Mouse (Mus musculus) left cerebral cortex, postnatal 4 days (tissue): ENCODE measurements around the gene Card10. TPM values are rescaled to one million over a fixed set of nuclear protein-coding genes. Genes with fewer than 3 reads are reported as not detected.
A peak's percentile ranks its signal among the peaks of the same experiment; 100 is the strongest.

Experiments
- DNase-seq: peaks from one replicate; pipeline ENCODE4 v3.0.0-alpha.2; 2022
- intact Hi-C: fragments of 180-260 bp; cut with DNase I; formaldehyde crosslinking; loops from one replicate; pipeline ENCODE4 v1.15.1; 2025
- total RNA-seq, 2 experiments: library from RNA; stranded (reverse); gene quantifications; 2 replicates each; pipeline ENCODE4 v1.2.3; 2021

The Card10 gene
- total RNA-seq, 2 experiments from 2014 or later: 5.2 to 5.4 TPM

GRCm38 (mm10) chr15:78804326-78804725 lies 1.5 kb upstream of the Card10 start:
- intact Hi-C loops: no loop called here
- no peak for DNase-seq

- peak; percentile 53 for DNase-seq
- intact Hi-C loops: no loop called here
Observed at GRCm38 (mm10) chr15:78803499-78803900, 658 bp upstream of the Card10 start.

GRCm38 (mm10) chr15:78801971-78802741 lies 686 bp downstream of the Card10 start:
- DNase-seq: no peak
- intact Hi-C loops: no loop called here

GRCm38 (mm10) chr15:78801571-78801970 lies 1.3 kb downstream of the Card10 start:
- intact Hi-C loops: no loop called here
- DNase-seq: no peak

GRCm38 (mm10) chr15:78799029-78799428 lies 3.8 kb downstream of the Card10 start:
- peak; percentile 82 for DNase-seq
- intact Hi-C loops: no loop called here

GRCm38 (mm10) chr15:78797060-78797329 lies 5.8 kb downstream of the Card10 start:
- intact Hi-C loops: no loop called here
- no peak for DNase-seq

- intact Hi-C loops: no loop called here
- DNase-seq: peak; percentile 93
Observed at GRCm38 (mm10) chr15:78796196-78797059, 6.4 kb downstream of the Card10 start.

- DNase-seq: no peak
- intact Hi-C loops: no loop called here
Observed at GRCm38 (mm10) chr15:78790990-78791389, 11.9 kb downstream of the Card10 start.

- DNase-seq: no peak
- intact Hi-C loops: no loop called here
Observed at GRCm38 (mm10) chr15:78790451-78790850, 12.4 kb downstream of the Card10 start.

GRCm38 (mm10) chr15:78789721-78790323 lies 13.0 kb downstream of the Card10 start:
- no peak for DNase-seq
- intact Hi-C loops: no loop called here

- intact Hi-C loops: no loop called here
- no peak for DNase-seq
Observed at GRCm38 (mm10) chr15:78788042-78788441, 14.8 kb downstream of the Card10 start.

- intact Hi-C loops: no loop called here
- DNase-seq: no peak
Observed at GRCm38 (mm10) chr15:78787287-78787856, 15.5 kb downstream of the Card10 start.

- intact Hi-C loops: no loop called here
- DNase-seq: no peak
Observed at GRCm38 (mm10) chr15:78786411-78786818, 16.4 kb downstream of the Card10 start.

- no peak for DNase-seq
- intact Hi-C loops: no loop called here
Observed at GRCm38 (mm10) chr15:78785961-78786360, 16.9 kb downstream of the Card10 start.

GRCm38 (mm10) chr15:78785258-78785657 lies 17.6 kb downstream of the Card10 start:
- DNase-seq: no peak
- intact Hi-C loops: no loop called here

GRCm38 (mm10) chr15:78784520-78784919 lies 18.3 kb downstream of the Card10 start:
- no peak for DNase-seq
- intact Hi-C loops: no loop called here

- intact Hi-C loops: no loop called here
Observed at GRCm38 (mm10) chr15:78782348-78783103, 20.3 kb downstream of the Card10 start.

GRCm38 (mm10) chr15:78780908-78781307 lies 21.9 kb downstream of the Card10 start:
- DNase-seq: no peak
- intact Hi-C loops: no loop called here

More at GRCm38 (mm10) chr15:78782348-78783103, 20.3 kb downstream of the Card10 start:
- no peak for DNase-seq

GRCm38 (mm10) chr15:78780359-78780758 lies 22.5 kb downstream of the Card10 start:
- intact Hi-C loops: no loop called here
- DNase-seq: no peak

- intact Hi-C loops: no loop called here
- DNase-seq: no peak
Observed at GRCm38 (mm10) chr15:78779690-78780089, 23.2 kb downstream of the Card10 start.

- DNase-seq: no peak
- intact Hi-C loops: no loop called here
Observed at GRCm38 (mm10) chr15:78779253-78779652, 23.6 kb downstream of the Card10 start.
